Mouse (Mus musculus): ENCODE measurements around the gene Trim71. TPM values are rescaled to one million over a fixed set of nuclear protein-coding genes. Genes with fewer than 3 reads are reported as not detected.
A peak's percentile ranks its signal among the peaks of the same experiment; 100 is the strongest.

Trim71 gene
- polyA plus RNA-seq, 1 experiment from 2014 or later: 0.05 TPM

- no peaks in the 10 kb centered on the region for H3K36me3 ChIP-seq (replicated peaks; ENCODE audit: insufficient read depth, low read length)
- DNase-seq (no peak), ATAC-seq (no peak)
- no peak for TF ChIP-seq EP300 (IDR thresholded peaks at IDR 0.05; ENCODE audit: low read depth)
- no peak for TF ChIP-seq CTCF (IDR thresholded peaks at IDR 0.05; ENCODE audit: low read depth)
- 65% methylated on average over 9 of the region's 9 CpGs for WGBS (ENCODE audit: insufficient replicate concordance)
- H3K4me2 ChIP-seq (ENCODE audit: low read depth, low read length): no peak overlapping the region
- peaks cover 39% of the 10 kb centered on the region for H3K4me1 ChIP-seq (ENCODE audit: insufficient read depth)
- no peaks in the 10 kb centered on the region for H3K9me3 ChIP-seq (ENCODE audit: low read length)
- no peaks in the 10 kb centered on the region for H3K27me3 ChIP-seq (ENCODE audit: insufficient read depth, low read length)
- no peak overlapping the region for H3K4me3 ChIP-seq (ENCODE audit: low read depth, low read length)
- H3K9ac ChIP-seq (replicated peaks): no peak overlapping the region
- no peak overlapping the region for H3K27ac ChIP-seq (ENCODE audit: low read depth)
Observed at GRCm38 (mm10) chr9:114544754-114545393, 19.3 kb downstream of the Trim71 start.

- no peaks in the 10 kb centered on the region for H3K36me3 ChIP-seq (replicated peaks; ENCODE audit: insufficient read depth, low read length)
- H3K9ac ChIP-seq (replicated peaks): no peak overlapping the region
- 64% methylated on average over 17 of the region's 17 CpGs for WGBS (ENCODE audit: insufficient replicate concordance)
- no peak for ATAC-seq
- peaks cover 36% of the 10 kb centered on the region for H3K4me1 ChIP-seq (ENCODE audit: insufficient read depth)
- no peak overlapping the region for H3K4me3 ChIP-seq (ENCODE audit: low read depth, low read length)
- H3K9me3 ChIP-seq (ENCODE audit: low read length): no peaks in the 10 kb centered on the region
- no peak overlapping the region for H3K4me2 ChIP-seq (ENCODE audit: low read depth, low read length)
- no peaks in the 10 kb centered on the region for H3K27me3 ChIP-seq (ENCODE audit: insufficient read depth, low read length)
- no peak for DNase-seq
- TF ChIP-seq CTCF (IDR thresholded peaks at IDR 0.05; ENCODE audit: low read depth): no peak
- TF ChIP-seq EP300 (IDR thresholded peaks at IDR 0.05; ENCODE audit: low read depth): no peak
- H3K27ac ChIP-seq (ENCODE audit: low read depth): no peak overlapping the region
Observed at GRCm38 (mm10) chr9:114543882-114544753, 20.1 kb downstream of the Trim71 start.

- H3K9ac ChIP-seq (replicated peaks): no peak overlapping the region
- DNase-seq: peak; percentile 34
- H3K4me3 ChIP-seq (ENCODE audit: low read depth, low read length): no peak overlapping the region
- H3K9me3 ChIP-seq (ENCODE audit: low read length): no peaks in the 10 kb centered on the region
- no peak overlapping the region for H3K27ac ChIP-seq (ENCODE audit: low read depth)
- H3K4me1 ChIP-seq (ENCODE audit: insufficient read depth): peaks cover 14% of the 10 kb centered on the region
- TF ChIP-seq CTCF (IDR thresholded peaks at IDR 0.05; ENCODE audit: low read depth) (no peak), EP300 (IDR thresholded peaks at IDR 0.05; ENCODE audit: low read depth) (no peak)
- no peaks in the 10 kb centered on the region for H3K27me3 ChIP-seq (ENCODE audit: insufficient read depth, low read length)
- H3K4me2 ChIP-seq (ENCODE audit: low read depth, low read length): no peak overlapping the region
- 17% methylated on average over 1 of the region's 1 CpGs for WGBS (ENCODE audit: insufficient replicate concordance)
- H3K36me3 ChIP-seq (replicated peaks; ENCODE audit: insufficient read depth, low read length): no peaks in the 10 kb centered on the region
- ATAC-seq: peak; percentile 33; the same call in 1 of the 2 replicates
Observed at GRCm38 (mm10) chr9:114541279-114541741, 22.9 kb downstream of the Trim71 start.

- ATAC-seq: no peak
- no peak overlapping the region for H3K9ac ChIP-seq (replicated peaks)
- H3K4me3 ChIP-seq (ENCODE audit: low read depth, low read length): no peak overlapping the region
- H3K9me3 ChIP-seq (ENCODE audit: low read length): no peaks in the 10 kb centered on the region
- no peak overlapping the region for H3K4me2 ChIP-seq (ENCODE audit: low read depth, low read length)
- no peak overlapping the region for H3K27ac ChIP-seq (ENCODE audit: low read depth)
- TF ChIP-seq EP300 (IDR thresholded peaks at IDR 0.05; ENCODE audit: low read depth) (no peak), CTCF (IDR thresholded peaks at IDR 0.05; ENCODE audit: low read depth) (no peak)
- H3K36me3 ChIP-seq (replicated peaks; ENCODE audit: insufficient read depth, low read length): no peaks in the 10 kb centered on the region
- 83% methylated on average over 7 of the region's 7 CpGs for WGBS (ENCODE audit: insufficient replicate concordance)
- no peaks in the 10 kb centered on the region for H3K27me3 ChIP-seq (ENCODE audit: insufficient read depth, low read length)
- peaks cover 7% of the 10 kb centered on the region for H3K4me1 ChIP-seq (ENCODE audit: insufficient read depth)
- DNase-seq: no peak
Observed at GRCm38 (mm10) chr9:114538996-114539563, 25.1 kb downstream of the Trim71 start.

GRCm38 (mm10) chr9:114536628-114537027, 27.5 kb downstream of the Trim71 start:
- H3K9ac ChIP-seq (replicated peaks): no peak overlapping the region
- H3K4me2 ChIP-seq (ENCODE audit: low read depth, low read length): no peak overlapping the region
- H3K4me1 ChIP-seq (ENCODE audit: insufficient read depth): peaks cover 10% of the 10 kb centered on the region
- H3K4me3 ChIP-seq (ENCODE audit: low read depth, low read length): no peak overlapping the region
- no peaks in the 10 kb centered on the region for H3K27me3 ChIP-seq (ENCODE audit: insufficient read depth, low read length)
- peak; percentile 97 for ATAC-seq
- WGBS (ENCODE audit: insufficient replicate concordance): 59% methylated on average over 2 of the region's 2 CpGs
- TF ChIP-seq CTCF (IDR thresholded peaks at IDR 0.05; ENCODE audit: low read depth): no peak
- TF ChIP-seq EP300 (IDR thresholded peaks at IDR 0.05; ENCODE audit: low read depth): no peak
- H3K9me3 ChIP-seq (ENCODE audit: low read length): no peaks in the 10 kb centered on the region
- no peaks in the 10 kb centered on the region for H3K36me3 ChIP-seq (replicated peaks; ENCODE audit: insufficient read depth, low read length)
- DNase-seq: peak; percentile 40
- no peak overlapping the region; the same call in 1 of the 2 replicates for H3K27ac ChIP-seq (ENCODE audit: low read depth)

Data from liver, postnatal 0 days (tissue).